Mouse (Mus musculus) kidney, embryonic 15.5 days (tissue): ENCODE measurements around the gene Olfr194. TPM values are rescaled to one million over a fixed set of nuclear protein-coding genes. Genes with fewer than 3 reads are reported as not detected.
"Not testable (repeated sequence)": the region's sequence is repeated elsewhere in the genome, so short reads cannot be mapped to it uniquely, and the experiment has no call there.

ENCODE experiments used
- ATAC-seq: fragments of 200-750 bp; cut with Nextera tagmentation; replicated peaks from 2 replicates; pipeline ENCODE4 v1.8.0; 2017; ENCODE audit warnings: moderate TSS enrichment; ENCODE audit not compliant: low FRiP score
- H3K27ac ChIP-seq: fragments of 300-500 bp; sonication (generic); 2 replicates; pipeline ENCODE4 v1.5.1; 2015; ENCODE audit warnings: mild to moderate bottlenecking, inconsistent platforms
- H3K27me3 ChIP-seq: fragments of 300-500 bp; sonication (generic); 2 replicates; pipeline ENCODE4 v1.6.1; 2015; ENCODE audit warnings: inconsistent platforms
- H3K36me3 ChIP-seq: fragments of 300-500 bp; sonication (generic); 2 replicates; pipeline ENCODE4 v1.6.1; 2015; ENCODE audit warnings: inconsistent platforms
- H3K4me1 ChIP-seq: fragments of 300-500 bp; sonication (generic); 2 replicates; pipeline ENCODE4 v1.6.1; 2015; ENCODE audit warnings: inconsistent platforms
- H3K4me2 ChIP-seq: fragments of 300-500 bp; sonication (generic); 2 replicates; pipeline ENCODE4 v1.6.1; 2015; ENCODE audit warnings: moderate library complexity, mild to moderate bottlenecking, inconsistent platforms
- H3K4me3 ChIP-seq: fragments of 300-500 bp; sonication (generic); replicated peaks from 2 replicates; pipeline ENCODE4 v1.5.1; 2015; ENCODE audit warnings: mild to moderate bottlenecking, inconsistent platforms
- H3K9ac ChIP-seq: fragments of 300-500 bp; sonication (generic); 2 replicates; pipeline ENCODE4 v1.6.1; 2015; ENCODE audit warnings: mild to moderate bottlenecking, inconsistent platforms
- H3K9me3 ChIP-seq: fragments of 300-500 bp; sonication (generic); replicated peaks from 2 replicates; pipeline ENCODE4 v1.6.1; 2016; ENCODE audit warnings: inconsistent platforms
- WGBS: fragments of 180-500 bp; shearing (Covaris S2); methylation state at CpG from one replicate; pipeline ENCODE4 v1.1.7; 2015; ENCODE audit warnings: mixed read lengths; 5-methylcytosine and 5-hydroxymethylcytosine counted together
- polyA plus RNA-seq: library from polyadenylated mRNA; unstranded; fragments of >200 nt; fragmentation: Nextera tagmentation; extraction: Ambion mirVana; gene quantifications from 2 replicates; pipeline ENCODE4 v1.2.1, GENCODE M21; 2015

Gene Olfr194
- not detected in 2 replicates for polyA plus RNA-seq

DNA sequence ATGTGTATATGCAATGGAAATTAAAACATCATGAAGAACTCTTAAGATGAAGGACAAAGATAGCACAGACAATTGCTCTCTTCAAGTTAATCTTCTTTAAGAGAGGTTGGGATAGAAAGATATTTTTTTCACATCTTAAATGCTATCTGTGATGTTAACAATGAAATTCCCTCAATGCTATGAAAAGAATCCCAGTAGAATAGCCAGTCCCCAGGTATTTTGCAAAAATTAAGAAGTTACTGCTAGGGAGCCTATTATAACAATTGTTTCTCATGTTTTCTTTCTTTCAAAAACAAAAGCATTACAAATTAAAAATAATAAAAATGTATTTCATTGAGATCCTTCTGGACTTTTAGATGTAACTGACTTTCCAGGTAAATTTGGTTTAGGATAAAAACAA is at the start of gene Olfr194:
TSS of gene Olfr194 (minus strand) at position 101 of the 400 bp plus-strand sequence.
- Histone ChIP-seq H3K27me3 (no peaks in the 10 kb centered on the region), H3K9me3 (0 out of 2 replicates have a peak, but pooled peaks cover 2% of the 10 kb centered on the region), H3K4me2 (no peak within 1 kb of the TSS), H3K9ac (no peak within 1 kb of the TSS), H3K27ac (no peak within 1 kb of the TSS), H3K36me3 (no peaks in the 10 kb centered on the region), H3K4me1 (no peaks in the 10 kb centered on the region), H3K4me3 (no peak within 1 kb of the TSS)
- no peak for ATAC-seq

DNA sequence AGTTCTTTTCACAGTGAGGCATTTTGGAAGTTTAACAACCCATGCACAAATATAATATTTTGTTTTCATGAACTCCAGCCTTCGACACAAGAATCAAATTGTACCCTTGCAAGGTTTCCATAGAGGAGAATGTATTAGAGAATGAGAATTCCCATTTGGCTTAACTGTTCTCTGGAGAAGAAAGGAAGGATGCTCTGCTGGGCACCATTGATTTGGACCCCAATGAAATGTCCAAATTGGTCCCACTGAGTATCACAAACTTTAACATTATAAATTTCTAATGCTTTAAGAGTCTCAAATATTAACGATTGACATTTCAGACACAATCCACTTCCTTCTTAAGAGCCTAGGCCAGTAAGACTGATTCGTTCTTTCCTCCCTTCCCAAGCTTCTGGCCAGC is 49.5 kb upstream of the Olfr194 start, which contains the start of gene Olfr196:
TSS of gene Olfr196 (minus strand) at position 101 of the 400 bp plus-strand sequence.
- no peak within 1 kb of the TSS for H3K4me3 ChIP-seq
- no peak for ATAC-seq
- no peaks in the 10 kb centered on the region for H3K27me3 ChIP-seq
- no peak within 1 kb of the TSS for H3K9ac ChIP-seq
- WGBS: 67% methylated on average over 3 of the region's 3 CpGs
- H3K9me3 ChIP-seq: no peaks in the 10 kb centered on the region
- H3K4me2 ChIP-seq: no peak within 1 kb of the TSS
- H3K27ac ChIP-seq: no peak within 1 kb of the TSS
- no peaks in the 10 kb centered on the region for H3K36me3 ChIP-seq
- no peaks in the 10 kb centered on the region for H3K4me1 ChIP-seq

DNA sequence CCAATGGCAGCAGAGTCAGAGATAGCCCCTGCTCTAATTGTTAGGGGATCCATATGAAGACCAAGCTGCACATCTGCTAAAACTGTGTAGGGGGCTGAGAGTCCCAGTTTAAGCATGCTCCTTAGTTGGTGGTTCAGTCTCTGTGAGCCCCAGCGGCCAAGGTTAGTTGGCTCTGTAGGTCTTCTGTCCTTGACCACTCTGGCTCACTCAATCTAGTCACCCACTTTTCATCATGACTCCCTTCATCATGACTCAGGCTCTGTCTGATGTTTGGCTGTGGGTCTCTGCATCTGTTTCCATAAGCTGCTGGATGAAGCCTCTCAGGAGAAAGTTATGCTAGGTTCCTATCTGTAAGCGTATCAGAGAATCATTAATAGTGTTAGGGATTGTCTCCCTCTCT is 31.1 kb upstream of the Olfr194 start:
- no peak overlapping the region for H3K4me2 ChIP-seq
- no peaks in the 10 kb centered on the region for H3K9me3 ChIP-seq
- no peaks in the 10 kb centered on the region for H3K27me3 ChIP-seq
- no peak overlapping the region for H3K27ac ChIP-seq
- no peak overlapping the region for H3K4me3 ChIP-seq
- ATAC-seq: no peak
- no peaks in the 10 kb centered on the region for H3K4me1 ChIP-seq
- no peak overlapping the region for H3K9ac ChIP-seq
- WGBS: 89% methylated on average over 2 of the region's 2 CpGs
- H3K36me3 ChIP-seq: no peaks in the 10 kb centered on the region

DNA sequence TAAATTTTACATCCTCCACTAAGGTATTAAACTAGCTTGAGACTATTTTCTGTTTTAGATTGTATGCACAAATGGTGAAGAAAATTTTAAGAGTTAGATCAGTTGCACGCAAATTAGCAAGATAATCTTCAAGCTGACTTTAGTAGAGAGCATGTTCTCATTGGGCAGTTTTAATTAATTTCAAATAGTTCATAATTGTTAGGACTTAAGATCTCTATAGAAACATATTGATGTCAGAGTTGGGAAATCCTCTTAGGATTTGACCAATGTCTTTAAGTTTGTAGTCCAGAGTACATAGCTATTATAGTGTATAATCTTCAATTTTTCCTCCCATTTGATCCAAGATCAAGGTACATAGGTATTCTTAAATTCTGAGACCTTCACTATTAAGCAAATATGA is 25.9 kb upstream of the Olfr194 start, which contains the start of gene Olfr195:
TSS of gene Olfr195 (plus strand) at position 301 of the 400 bp plus-strand sequence.
- Histone ChIP-seq H3K4me1 (no peaks in the 10 kb centered on the region), H3K9ac (no peak within 1 kb of the TSS), H3K9me3 (no peaks in the 10 kb centered on the region), H3K27ac (no peak within 1 kb of the TSS), H3K4me3 (no peak within 1 kb of the TSS), H3K36me3 (no peaks in the 10 kb centered on the region), H3K4me2 (no peak within 1 kb of the TSS), H3K27me3 (no peaks in the 10 kb centered on the region)
- 98% methylated on average over 1 of the region's 1 CpGs for WGBS
- no peak for ATAC-seq

DNA sequence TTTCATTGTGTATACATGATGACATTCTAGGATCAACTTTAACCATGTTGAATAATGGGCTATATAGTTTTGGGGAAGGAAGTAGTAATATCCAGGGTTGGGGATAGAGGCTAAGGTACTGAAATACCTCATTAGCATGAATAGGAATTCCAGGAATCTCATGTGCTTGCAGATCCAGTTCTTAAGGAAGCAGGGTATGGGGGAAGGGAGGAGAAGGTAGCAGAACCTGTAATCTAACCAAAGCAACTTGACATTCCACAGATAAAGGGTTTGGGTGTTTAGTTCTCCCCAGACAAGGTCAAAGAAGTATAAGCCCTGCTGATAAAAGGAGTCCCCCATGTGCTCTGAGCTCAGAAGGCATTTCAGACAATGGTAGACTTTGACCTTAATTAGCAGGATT is 20.2 kb upstream of the Olfr194 start:
- no peaks in the 10 kb centered on the region for H3K36me3 ChIP-seq
- H3K9ac ChIP-seq: no peak overlapping the region
- H3K9me3 ChIP-seq: no peaks in the 10 kb centered on the region
- H3K27ac ChIP-seq: no peak overlapping the region
- no peak overlapping the region for H3K4me3 ChIP-seq
- no peak for ATAC-seq
- H3K4me2 ChIP-seq: no peak overlapping the region
- H3K4me1 ChIP-seq: no peaks in the 10 kb centered on the region
- no peaks in the 10 kb centered on the region for H3K27me3 ChIP-seq

DNA sequence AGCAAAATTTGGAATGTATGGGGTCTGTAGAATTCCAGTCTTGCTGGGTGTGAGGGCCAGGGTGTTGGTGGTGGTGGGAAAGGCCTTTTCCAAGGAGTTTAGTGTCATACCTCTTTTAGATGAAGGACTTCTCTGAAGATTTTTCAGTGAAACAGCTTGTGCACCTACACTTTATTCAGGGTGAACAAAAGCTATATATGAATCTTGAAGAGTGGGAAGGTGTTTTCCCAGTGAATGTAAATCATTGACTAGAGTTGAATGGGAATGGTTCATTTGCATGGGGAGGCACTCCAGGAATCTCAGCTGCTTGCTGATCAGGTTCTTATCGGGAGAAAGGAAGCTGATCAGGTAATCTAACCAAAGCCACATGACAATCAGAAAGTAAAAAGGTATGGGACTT is 9.9 kb upstream of the Olfr194 start:
- no peak overlapping the region for H3K9ac ChIP-seq
- WGBS: 91% methylated on average over 1 of the region's 1 CpGs
- no peak overlapping the region for H3K27ac ChIP-seq
- H3K36me3 ChIP-seq: no peaks in the 10 kb centered on the region
- H3K4me3 ChIP-seq: no peak overlapping the region
- ATAC-seq: no peak
- no peaks in the 10 kb centered on the region for H3K9me3 ChIP-seq
- H3K4me2 ChIP-seq: no peak overlapping the region
- no peaks in the 10 kb centered on the region for H3K27me3 ChIP-seq
- no peaks in the 10 kb centered on the region for H3K4me1 ChIP-seq

DNA sequence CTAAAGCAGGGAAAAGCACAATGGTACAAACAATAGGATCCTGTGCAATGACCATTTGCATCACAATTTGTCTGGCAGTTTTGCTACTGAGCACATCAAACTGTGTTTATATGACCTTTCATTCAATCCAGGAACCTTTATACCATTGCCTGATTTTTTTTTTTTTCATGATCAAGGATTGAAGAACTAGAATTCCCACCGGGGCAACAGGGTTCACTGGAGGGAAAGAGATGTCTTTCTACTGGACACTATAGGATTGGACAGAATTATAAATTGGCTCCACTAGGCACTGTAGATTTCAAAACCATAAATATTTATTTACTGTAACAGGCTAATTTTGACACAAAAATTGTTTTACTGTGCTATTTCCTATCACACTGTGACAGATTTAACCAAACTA is 9.1 kb downstream of the Olfr194 start, which contains the start of gene Olfr193:
TSS of gene Olfr193 (minus strand) at position 101 of the 400 bp plus-strand sequence.
- 0 out of 2 replicates have a peak, but pooled peaks cover 2% of the 10 kb centered on the region for H3K9me3 ChIP-seq
- no peaks in the 10 kb centered on the region for H3K27me3 ChIP-seq
- ATAC-seq: no peak
- no peak within 1 kb of the TSS for H3K4me3 ChIP-seq
- no peaks in the 10 kb centered on the region for H3K36me3 ChIP-seq
- H3K27ac ChIP-seq: no peak within 1 kb of the TSS
- H3K4me2 ChIP-seq: no peak within 1 kb of the TSS
- no peaks in the 10 kb centered on the region for H3K4me1 ChIP-seq
- 86% methylated on average over 1 of the region's 1 CpGs for WGBS
- H3K9ac ChIP-seq: no peak within 1 kb of the TSS

DNA sequence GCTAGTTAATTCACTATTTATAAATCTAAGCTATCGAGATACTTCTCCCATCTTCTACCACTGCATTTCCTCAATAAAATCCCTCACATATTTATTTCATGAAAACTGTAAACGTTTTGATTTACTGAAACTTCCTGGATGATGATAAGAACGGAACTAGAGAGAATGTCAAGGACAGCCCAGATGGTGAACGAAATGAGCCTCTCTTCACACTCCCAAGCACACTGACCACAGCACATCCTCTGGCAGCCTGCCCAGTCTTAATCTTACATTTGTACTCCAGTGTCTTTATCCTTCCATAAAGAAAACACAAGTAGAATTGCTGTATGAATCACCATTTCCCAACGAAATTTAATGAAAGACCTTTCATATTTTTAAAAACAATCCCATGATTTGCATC is 12.3 kb downstream of the Olfr194 start:
- H3K9me3 ChIP-seq, H3K4me1 ChIP-seq, H3K9ac ChIP-seq, H3K27ac ChIP-seq, H3K4me2 ChIP-seq, H3K4me3 ChIP-seq, H3K36me3 ChIP-seq, H3K27me3 ChIP-seq, ATAC-seq: not testable (repeated sequence)
- WGBS: 52% methylated on average over 5 of the region's 5 CpGs

DNA sequence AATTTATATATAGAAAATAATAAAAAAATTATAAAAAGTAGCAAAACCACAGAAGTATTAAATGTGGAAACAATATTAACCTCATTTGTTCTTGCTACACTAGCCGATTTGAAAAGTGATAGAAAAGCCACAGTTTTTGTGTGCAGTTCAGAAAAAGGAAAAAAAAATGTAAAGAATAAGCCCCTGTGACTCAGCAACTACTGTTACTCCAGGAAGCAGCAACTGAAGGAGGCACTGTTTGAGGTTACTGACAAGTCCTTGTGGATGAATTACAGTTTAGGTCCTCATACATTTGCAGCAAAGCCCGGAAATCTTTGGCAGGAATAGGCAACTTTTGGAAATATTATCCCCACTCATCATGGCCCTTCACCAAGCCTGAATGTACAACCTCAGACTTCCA is 15.6 kb downstream of the Olfr194 start:
- Histone ChIP-seq H3K9ac (no peak overlapping the region), H3K27me3 (no peaks in the 10 kb centered on the region), H3K4me1 (no peaks in the 10 kb centered on the region), H3K4me2 (no peak overlapping the region), H3K9me3 (no peaks in the 10 kb centered on the region), H3K4me3 (no peak overlapping the region), H3K27ac (no peak overlapping the region), H3K36me3 (no peaks in the 10 kb centered on the region)
- WGBS: 79% methylated on average over 2 of the region's 2 CpGs
- ATAC-seq: no peak

DNA sequence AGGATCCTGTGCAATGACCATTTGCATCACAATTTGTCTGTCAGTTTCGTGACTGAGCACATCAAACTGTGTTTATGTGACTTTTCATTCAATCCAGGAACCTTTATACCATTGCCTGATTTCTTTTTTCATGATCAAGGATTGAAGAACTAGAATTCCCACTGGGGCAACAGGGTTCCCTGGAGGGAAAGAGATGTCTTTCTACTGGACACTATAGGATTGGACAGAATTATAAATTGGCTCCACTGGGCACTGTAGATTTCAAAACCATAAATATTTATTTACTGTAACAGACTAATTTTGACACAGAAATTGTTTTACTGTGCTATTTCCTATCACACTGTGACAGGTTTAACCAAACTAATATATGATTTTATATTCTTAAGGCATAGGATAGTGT is 31.1 kb downstream of the Olfr194 start, which contains the start of gene Olfr191:
TSS of gene Olfr191 (minus strand) at position 101 of the 400 bp plus-strand sequence.
- WGBS: 52% methylated on average over 1 of the region's 1 CpGs

DNA sequence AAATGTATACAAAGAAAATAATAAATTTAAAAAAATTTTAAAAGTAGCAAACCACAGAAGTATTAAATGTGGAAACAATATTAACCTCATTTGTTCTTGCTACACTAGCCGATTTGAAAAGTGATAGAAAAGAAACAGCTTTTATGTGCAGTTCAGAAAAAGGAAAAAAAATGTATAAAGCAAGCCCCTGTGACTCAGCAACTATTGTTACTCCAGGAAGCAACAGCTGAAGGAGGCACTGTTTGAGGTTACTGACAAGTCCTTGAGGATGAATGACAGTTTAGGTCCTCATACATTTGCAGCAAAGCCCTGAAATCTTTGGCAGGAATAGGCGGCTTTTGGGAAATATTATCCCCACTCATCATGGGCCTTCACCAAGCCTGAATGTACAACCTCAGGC is 39.8 kb downstream of the Olfr194 start:
- ATAC-seq, H3K27me3 ChIP-seq, H3K4me3 ChIP-seq, H3K9ac ChIP-seq, H3K4me1 ChIP-seq, H3K36me3 ChIP-seq, H3K9me3 ChIP-seq, H3K27ac ChIP-seq, H3K4me2 ChIP-seq: not testable (repeated sequence)
- WGBS: 76% methylated on average over 2 of the region's 2 CpGs

More for the DNA sequence above, 31.1 kb downstream of the Olfr194 start, which contains the start of gene Olfr191:
- H3K9me3 ChIP-seq, H3K27ac ChIP-seq, H3K9ac ChIP-seq, ATAC-seq, H3K4me1 ChIP-seq, H3K4me2 ChIP-seq, H3K36me3 ChIP-seq, H3K4me3 ChIP-seq, H3K27me3 ChIP-seq: not testable (repeated sequence)

DNA sequence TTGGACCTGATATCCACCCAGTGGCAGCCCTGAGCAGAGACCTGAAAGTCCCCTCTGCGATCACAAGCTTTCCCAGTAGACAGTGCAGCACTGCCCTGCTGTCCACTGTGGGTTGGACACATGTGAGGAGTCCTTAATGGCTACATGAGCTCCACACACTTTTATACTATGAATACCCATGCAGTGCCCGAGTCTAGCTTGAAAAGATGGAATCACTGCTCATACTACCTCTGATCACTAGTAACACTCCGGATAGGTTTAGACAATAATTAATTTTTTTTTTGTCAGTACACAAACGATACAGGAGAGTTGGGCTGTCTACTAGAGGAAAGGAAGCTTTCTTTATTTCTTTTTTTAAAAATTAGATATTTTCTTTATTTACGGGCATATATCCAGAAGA is 43.0 kb downstream of the Olfr194 start, which contains the start of gene Olfr190:
TSS of gene Olfr190 (minus strand) at position 101 of the 400 bp plus-strand sequence.
- H3K4me2 ChIP-seq: no peak within 1 kb of the TSS
- H3K9ac ChIP-seq: no peak within 1 kb of the TSS
- no peak for ATAC-seq
- no peaks in the 10 kb centered on the region for H3K9me3 ChIP-seq
- WGBS: 82% methylated on average over 5 of the region's 5 CpGs
- H3K27ac ChIP-seq: no peak within 1 kb of the TSS
- no peak within 1 kb of the TSS for H3K4me3 ChIP-seq
- no peaks in the 10 kb centered on the region for H3K36me3 ChIP-seq
- no peaks in the 10 kb centered on the region for H3K4me1 ChIP-seq
- H3K27me3 ChIP-seq: no peaks in the 10 kb centered on the region

DNA sequence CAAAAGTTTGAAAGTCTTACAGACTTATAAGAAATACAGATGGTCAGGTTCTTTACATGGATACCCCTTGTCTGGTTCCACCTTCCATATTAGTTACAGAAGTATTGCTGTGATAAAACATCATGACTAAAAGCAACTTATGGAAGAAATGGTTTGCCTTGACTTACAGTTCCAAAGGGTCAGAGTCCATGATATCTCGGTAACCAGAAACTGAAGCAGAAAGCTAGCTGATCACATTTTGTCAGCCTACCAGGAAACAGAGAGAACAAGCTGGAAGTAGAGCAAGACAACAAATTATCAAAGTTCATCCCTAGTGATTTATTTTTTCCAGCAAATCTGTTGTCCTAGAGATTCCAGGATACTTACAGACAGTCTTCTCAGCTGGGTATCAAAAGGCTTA is 47.3 kb downstream of the Olfr194 start:
- 79% methylated on average over 1 of the region's 1 CpGs for WGBS
- no peaks in the 10 kb centered on the region for H3K9me3 ChIP-seq
- no peaks in the 10 kb centered on the region for H3K27me3 ChIP-seq
- ATAC-seq: no peak
- H3K36me3 ChIP-seq: no peaks in the 10 kb centered on the region
- no peaks in the 10 kb centered on the region for H3K4me1 ChIP-seq
- no peak overlapping the region for H3K4me2 ChIP-seq
- no peak overlapping the region for H3K9ac ChIP-seq
- H3K4me3 ChIP-seq: no peak overlapping the region
- H3K27ac ChIP-seq: no peak overlapping the region
